Mouse (Mus musculus): ENCODE results near the gene Cmtm5. TPM values are rescaled to one million over a fixed set of nuclear protein-coding genes. Genes with fewer than 3 reads are reported as not detected.
"Not testable (repeated sequence)": the region's sequence is repeated elsewhere in the genome, so short reads cannot be mapped to it uniquely, and the experiment has no call there.

Cmtm5 gene
- total RNA-seq, 4 experiments from 2014 or later: 62.4 to 83.2 (median 76.3) TPM

- DNase-seq (ENCODE audit: low spot score in 2 of 2): no peak
Measured at GRCm38 (mm10) chr14:54959197-54959596, 23.1 kb downstream of the Cmtm5 start.

- not testable (repeated sequence) for DNase-seq (ENCODE audit: low spot score in 2 of 2)
Measured at GRCm38 (mm10) chr14:54959853-54960613, 24.0 kb downstream of the Cmtm5 start.

- peak; percentile 40 to 52 for DNase-seq (ENCODE audit: low spot score in 2 of 2)
Measured at GRCm38 (mm10) chr14:54960769-54961168, 24.7 kb downstream of the Cmtm5 start.

GRCm38 (mm10) chr14:54961487-54961886, 25.4 kb downstream of the Cmtm5 start:
- DNase-seq (ENCODE audit: low spot score in 2 of 2): no peak

- DNase-seq (ENCODE audit: low spot score in 2 of 2): no peak
Measured at GRCm38 (mm10) chr14:54962714-54963113, 26.7 kb downstream of the Cmtm5 start.

- DNase-seq (ENCODE audit: low spot score in 2 of 2): no peak
Measured at GRCm38 (mm10) chr14:54963727-54964126, 27.7 kb downstream of the Cmtm5 start.

- no peak for DNase-seq (ENCODE audit: low spot score in 2 of 2)
Measured at GRCm38 (mm10) chr14:54965044-54965443, 29.0 kb downstream of the Cmtm5 start.

- no peak for DNase-seq (ENCODE audit: low spot score in 2 of 2)
Measured at GRCm38 (mm10) chr14:54965631-54966030, 29.6 kb downstream of the Cmtm5 start.

GRCm38 (mm10) chr14:54966320-54966977, 30.4 kb downstream of the Cmtm5 start, which contains the start of gene Myh6:
TSS of gene Myh6 (minus strand) at chr14:54966927.
- DNase-seq (ENCODE audit: low spot score in 2 of 2): no peak

- DNase-seq (ENCODE audit: low spot score in 2 of 2): no peak
Measured at GRCm38 (mm10) chr14:54967874-54968273, 31.8 kb downstream of the Cmtm5 start.

- no peak for DNase-seq (ENCODE audit: low spot score in 2 of 2)
Measured at GRCm38 (mm10) chr14:54968344-54968743, 32.3 kb downstream of the Cmtm5 start.

- not testable (repeated sequence) for DNase-seq (ENCODE audit: low spot score in 2 of 2)
Measured at GRCm38 (mm10) chr14:54972786-54973185, 36.7 kb downstream of the Cmtm5 start.

GRCm38 (mm10) chr14:54974068-54974791, 38.2 kb downstream of the Cmtm5 start:
- DNase-seq (ENCODE audit: low spot score in 2 of 2): no peak

- no peak for DNase-seq (ENCODE audit: low spot score in 2 of 2)
Measured at GRCm38 (mm10) chr14:54976633-54977032, 40.6 kb downstream of the Cmtm5 start, which contains the start of gene Gm17428. TSS of gene Gm17428 (plus strand) at chr14:54976933.

GRCm38 (mm10) chr14:54978664-54979063, 42.6 kb downstream of the Cmtm5 start:
- no peak for DNase-seq (ENCODE audit: low spot score in 2 of 2)

GRCm38 (mm10) chr14:54981934-54982333, 45.9 kb downstream of the Cmtm5 start:
- no peak for DNase-seq (ENCODE audit: low spot score in 2 of 2)

- DNase-seq (ENCODE audit: low spot score in 2 of 2): not testable (repeated sequence)
Measured at GRCm38 (mm10) chr14:54988350-54988874, 52.4 kb downstream of the Cmtm5 start.

All from layer of hippocampus, adult 8-10 months (tissue).